Mouse (Mus musculus) liver, adult 2 months (tissue): ENCODE measurements around the gene Smok3b. TPM values are rescaled to one million over a fixed set of nuclear protein-coding genes. Genes with fewer than 3 reads are reported as not detected.
A peak's percentile ranks its signal among the peaks of the same experiment; 100 is the strongest.
"Not testable (repeated sequence)": the region's sequence is repeated elsewhere in the genome, so short reads cannot be mapped to it uniquely, and the experiment has no call there.

ENCODE experiments used
- DNase-seq: peaks from one replicate; pipeline ENCODE4 v3.0.0-alpha.2; 2011; ENCODE audit warnings: low read depth, low spot score; ENCODE audit errors: extremely low read depth
- H3K27ac ChIP-seq: fragments of 200-500 bp; replicated peaks from 2 replicates; pipeline ENCODE4 v1.5.1; 2012; ENCODE audit warnings: low read depth, mild to moderate bottlenecking, control low read depth, inconsistent platforms, low read length; ENCODE audit not compliant: insufficient read depth
- H3K27me3 ChIP-seq: fragments of 200-500 bp; 2 replicates; pipeline ENCODE4 v1.6.1; 2012; ENCODE audit warnings: mild to moderate bottlenecking, moderate library complexity, low read length, inconsistent platforms; ENCODE audit not compliant: control insufficient read depth, insufficient read depth
- H3K36me3 ChIP-seq: fragments of 200-500 bp; 2 replicates; pipeline ENCODE4 v1.6.1; 2012; ENCODE audit warnings: low read length, inconsistent platforms; ENCODE audit not compliant: control insufficient read depth, insufficient read depth
- H3K4me1 ChIP-seq: fragments of 200-500 bp; 2 replicates; pipeline ENCODE4 v1.6.1; 2011; ENCODE audit warnings: low read length; ENCODE audit not compliant: control insufficient read depth, insufficient read depth
- H3K4me3 ChIP-seq: fragments of 200-500 bp; 2 replicates; pipeline ENCODE4 v1.5.1; 2011; ENCODE audit warnings: low read depth, mild to moderate bottlenecking, control low read depth, low read length, moderate library complexity; ENCODE audit not compliant: insufficient read depth
- H3K79me2 ChIP-seq: fragments of 200-500 bp; 2 replicates; pipeline ENCODE4 v1.6.1; 2012; ENCODE audit warnings: inconsistent platforms, mild to moderate bottlenecking, low read length, moderate library complexity; ENCODE audit not compliant: control insufficient read depth, insufficient read depth
- H3K9ac ChIP-seq: fragments of 200-500 bp; 2 replicates; pipeline ENCODE4 v1.6.1; 2012; ENCODE audit warnings: low read depth, mild to moderate bottlenecking, control low read depth, inconsistent platforms, low read length
- CTCF ChIP-seq: fragments of 200-500 bp; IDR thresholded peaks from 2 replicates; pipeline ENCODE4 v1.5.1; 2011; ENCODE audit warnings: low read depth, low read length, control low read depth
- POLR2A ChIP-seq: fragments of 200-500 bp; IDR thresholded peaks from 2 replicates; pipeline ENCODE4 v1.6.1; 2011; ENCODE audit warnings: low read length, control low read depth; ENCODE audit not compliant: insufficient read depth; ENCODE audit errors: extremely low read depth
- WGBS: fragments of 180-500 bp; shearing (Covaris S2); methylation state at CpG from one replicate; pipeline ENCODE4 v1.1.7; 2018; 5-methylcytosine and 5-hydroxymethylcytosine counted together
- polyA plus RNA-seq: library from polyadenylated mRNA; depleted of rRNA; stranded (reverse); fragments of >200 nt; gene quantifications from 2 replicates; pipeline ENCODE4 v1.2.3, GENCODE M21; 2012
- total RNA-seq: library from RNA; depleted of rRNA; stranded (reverse); fragments of >200 nt; gene quantifications from 2 replicates; pipeline ENCODE4 v1.2.3, GENCODE M21; 2014

Gene Smok3b
- total and polyA plus RNA-seq, 2 experiments: 0.37 TPM; not detected in 1

DNA sequence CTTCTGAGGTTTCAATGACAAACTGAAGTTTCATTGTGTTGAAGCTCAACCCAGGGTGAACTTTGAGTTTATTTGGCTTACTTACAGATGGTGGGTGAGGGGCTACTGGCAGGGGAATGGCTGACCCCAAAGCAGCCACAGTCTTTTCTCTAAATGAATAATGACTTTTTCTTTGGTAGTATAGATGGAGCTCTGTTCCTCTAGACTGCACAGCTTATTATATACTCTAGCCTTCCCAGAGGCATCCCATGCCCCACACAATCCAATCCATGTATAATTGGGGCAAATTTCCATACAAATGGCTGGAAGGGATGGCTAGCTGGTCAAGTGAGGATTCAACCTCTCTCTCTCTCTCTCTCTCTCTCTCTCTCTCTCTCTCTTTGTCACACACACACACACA is 4.2 kb upstream of the Smok3b start:
- Histone ChIP-seq H3K79me2 (no peaks in the 10 kb centered on the region), H3K27me3 (no peaks in the 10 kb centered on the region), H3K36me3 (no peaks in the 10 kb centered on the region), H3K9ac (no peak overlapping the region), H3K4me3 (no peak overlapping the region), H3K27ac (no peak overlapping the region), H3K4me1 (peaks cover 10% of the 10 kb centered on the region)
- no peak for TF ChIP-seq POLR2A
- TF ChIP-seq CTCF: no peak
- DNase-seq: no peak

DNA sequence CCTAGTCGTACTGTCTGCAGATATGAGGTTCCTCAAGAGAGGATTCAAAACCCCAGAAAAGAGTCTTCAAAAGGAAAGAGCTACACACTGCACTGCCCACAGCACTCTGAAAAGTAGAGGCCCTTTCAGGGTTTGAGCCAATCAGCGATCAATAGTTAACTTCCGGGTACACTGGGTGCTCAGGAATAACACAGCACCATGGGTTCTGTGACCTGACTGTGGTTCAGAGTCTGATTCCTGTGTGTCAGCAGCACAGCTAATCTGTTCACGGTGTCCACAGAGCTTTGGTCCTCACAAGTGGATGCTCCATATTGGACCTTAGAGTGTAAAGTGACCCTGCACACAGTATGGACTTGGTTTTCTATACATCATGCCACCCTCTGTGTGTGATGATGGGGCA is 1.7 kb upstream of the Smok3b start:
- not testable (repeated sequence) for H3K36me3 ChIP-seq, H3K4me3 ChIP-seq, H3K79me2 ChIP-seq, H3K9ac ChIP-seq, H3K4me1 ChIP-seq, H3K27me3 ChIP-seq
- peak; percentile 89 for DNase-seq
- H3K27ac ChIP-seq: peak overlapping the region; percentile 75
- 40% methylated on average over 4 of the region's 4 CpGs for WGBS

DNA sequence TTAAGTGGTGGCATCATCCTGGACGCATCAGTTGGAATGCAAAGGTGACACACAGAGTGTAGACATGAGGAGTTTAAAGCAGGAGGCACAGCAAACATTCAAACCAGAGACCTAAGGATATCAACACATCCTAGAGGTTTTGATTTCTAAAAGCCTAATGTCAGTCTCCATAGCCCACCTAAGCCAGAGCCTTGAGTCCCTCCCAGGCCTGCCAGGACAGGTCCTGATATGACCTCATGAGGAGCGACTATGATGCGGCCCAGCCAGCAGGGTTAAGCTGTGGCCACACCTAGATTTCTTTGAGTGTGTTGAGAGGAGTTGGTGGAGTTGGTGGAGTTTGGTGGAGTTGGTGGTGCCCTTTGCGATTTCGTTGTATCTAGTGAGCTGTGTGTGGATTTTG is 31.7 kb downstream of the Smok3b start, which contains the start of gene Smok3c:
Gene Smok3c, plus strand, starts transcription at position 301 of the 400 bp plus-strand sequence.
- not testable (repeated sequence) for H3K27ac ChIP-seq, DNase-seq, H3K4me1 ChIP-seq, H3K27me3 ChIP-seq, H3K9ac ChIP-seq, H3K79me2 ChIP-seq, H3K4me3 ChIP-seq, H3K36me3 ChIP-seq
- WGBS: no CpG with 5 or more reads among the region's 5 CpGs

DNA sequence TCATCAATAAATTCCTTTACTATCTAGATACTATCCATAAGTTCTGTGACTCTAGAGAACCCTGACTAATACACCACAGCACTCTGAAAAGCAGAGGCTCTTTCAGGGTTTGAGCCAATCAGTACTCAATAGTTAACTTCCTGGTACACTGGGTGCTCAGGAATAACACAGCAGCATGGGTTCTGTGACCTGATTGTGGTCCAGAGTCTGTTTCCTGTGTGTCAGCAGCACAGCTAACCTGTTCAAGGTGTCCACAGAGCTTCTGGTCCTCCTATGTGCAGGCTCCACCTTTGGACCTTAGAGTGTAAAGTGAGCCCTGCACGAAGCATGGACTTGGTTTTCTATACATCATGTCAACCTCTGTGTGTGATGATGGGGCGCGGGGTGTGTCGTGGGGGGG is 52.6 kb downstream of the Smok3b start:
- TF ChIP-seq CTCF: no peak
- no peak for TF ChIP-seq POLR2A

DNA sequence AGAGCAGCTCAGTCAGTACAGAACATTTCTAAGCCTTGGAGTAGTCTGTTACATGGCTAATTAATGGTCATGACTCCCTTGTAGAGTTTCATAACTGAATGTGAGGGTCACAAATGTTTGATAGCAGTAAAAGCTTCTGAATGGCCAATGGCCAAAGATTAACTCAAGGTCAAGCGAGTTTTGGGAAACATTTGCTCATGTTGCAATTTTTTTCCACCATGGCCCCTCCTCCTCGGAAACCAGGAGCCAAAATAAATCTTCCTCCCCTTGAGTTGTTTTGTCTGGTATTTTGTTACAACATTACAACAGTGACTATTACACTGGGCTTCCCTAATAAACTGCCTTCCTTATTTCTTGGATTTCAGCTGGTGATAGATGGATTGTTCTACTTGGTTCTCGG is 54.5 kb downstream of the Smok3b start:
- Histone ChIP-seq H3K36me3 (no peaks in the 10 kb centered on the region), H3K9ac (peak overlapping the region; percentile 68), H3K27me3 (no peaks in the 10 kb centered on the region), H3K4me3 (no peak overlapping the region), H3K4me1 (peaks cover 11% of the 10 kb centered on the region), H3K79me2 (no peaks in the 10 kb centered on the region), H3K27ac (peak overlapping the region; percentile 100)
- no peak for TF ChIP-seq POLR2A
- no peak for TF ChIP-seq CTCF
- peak; percentile 98 for DNase-seq
- 12% methylated on average over 3 of the region's 3 CpGs for WGBS

More for the DNA sequence above, 52.6 kb downstream of the Smok3b start:
- Histone ChIP-seq H3K4me1 (peaks cover 9% of the 10 kb centered on the region), H3K27me3 (no peaks in the 10 kb centered on the region), H3K27ac (no peak overlapping the region), H3K79me2 (no peaks in the 10 kb centered on the region), H3K4me3 (no peak overlapping the region), H3K36me3 (no peaks in the 10 kb centered on the region), H3K9ac (no peak overlapping the region)
- no peak for DNase-seq
- WGBS: 87% methylated on average over 4 of the region's 4 CpGs

DNA sequence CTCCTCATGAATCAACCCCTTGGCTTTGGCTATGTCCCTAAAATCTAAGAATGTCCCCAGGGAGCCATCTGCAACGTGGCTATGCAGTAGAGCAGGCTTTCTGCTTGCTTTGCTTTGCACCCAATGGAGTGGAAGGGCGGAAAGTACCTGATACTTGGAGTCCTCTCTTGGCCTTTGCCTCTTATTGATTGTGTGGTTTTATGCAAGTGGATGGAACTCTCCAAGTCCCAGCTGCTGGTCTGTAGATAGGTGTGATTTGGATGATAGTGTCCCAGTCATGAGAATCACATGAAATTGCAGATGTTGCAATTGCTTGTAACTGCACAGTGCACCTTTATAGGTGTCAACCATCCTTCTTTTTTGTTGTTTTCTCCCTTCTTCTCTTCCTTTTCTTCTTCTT is 54.9 kb downstream of the Smok3b start:
- no peaks in the 10 kb centered on the region for H3K27me3 ChIP-seq
- H3K9ac ChIP-seq: peak overlapping the region; percentile 68
- H3K4me1 ChIP-seq: peaks cover 11% of the 10 kb centered on the region
- no peaks in the 10 kb centered on the region for H3K79me2 ChIP-seq
- DNase-seq: peak; percentile 99
- TF ChIP-seq POLR2A: no peak
- TF ChIP-seq CTCF: no peak
- peak overlapping the region; percentile 100 for H3K27ac ChIP-seq
- WGBS: 11% methylated on average over 2 of the region's 2 CpGs
- H3K4me3 ChIP-seq: no peak overlapping the region
- no peaks in the 10 kb centered on the region for H3K36me3 ChIP-seq
